Mouse (Mus musculus): ENCODE measurements at regions not wholly inside any gene's neighbourhood (a gene's known extent, or its start where the extent isn't known, plus 50 kb on each side); places are given as distances from the start of the nearest gene placed in this dataset.

GRCm38 (mm10) chr5:119312808-119313207, 357.7 kb upstream of the Tbx3 start:
- TF ChIP-seq CTCF (conservative IDR thresholded peaks at IDR 0.05; ENCODE audit: low read length) (no peak), POU5F1 (IDR thresholded peaks at IDR 0.05; ENCODE audit: borderline replicate concordance, low read length) (no peak)
